Mouse (Mus musculus) forebrain, embryonic 11.5 days (tissue): ENCODE results near the gene Gtf2e1. TPM values are rescaled to one million over a fixed set of nuclear protein-coding genes. Genes with fewer than 3 reads are reported as not detected.

ENCODE experiments used
- ATAC-seq: fragments of 200-750 bp; cut with Nextera tagmentation; replicated peaks from 2 replicates; pipeline ENCODE4 v1.8.0; 2017; ENCODE audit warnings: moderate TSS enrichment; ENCODE audit not compliant: low FRiP score
- DNase-seq: peaks from one replicate; pipeline ENCODE4 v3.0.0-alpha.2; 2017; ENCODE audit warnings: low spot score
- H3K27ac ChIP-seq: fragments of 300-500 bp; sonication (generic); 2 replicates; pipeline ENCODE4 v1.5.1; 2014; ENCODE audit warnings: low read depth, low read length
- H3K27me3 ChIP-seq: fragments of 300-500 bp; sonication (generic); 2 replicates; pipeline ENCODE4 v1.6.1; 2014; ENCODE audit warnings: mild to moderate bottlenecking, low read length, mixed read lengths; ENCODE audit not compliant: control insufficient read depth, insufficient read depth
- H3K36me3 ChIP-seq: fragments of 300-500 bp; sonication (generic); 2 replicates; pipeline ENCODE4 v1.6.1; 2014; ENCODE audit warnings: mild to moderate bottlenecking, low read length, moderate library complexity, mixed read lengths; ENCODE audit not compliant: control insufficient read depth, insufficient read depth
- H3K4me1 ChIP-seq: fragments of 300-500 bp; sonication (generic); replicated peaks from 2 replicates; pipeline ENCODE4 v1.6.1; 2014; ENCODE audit warnings: low read length, mixed read lengths; ENCODE audit not compliant: control insufficient read depth, insufficient read depth
- H3K4me2 ChIP-seq: fragments of 300-500 bp; sonication (generic); 2 replicates; pipeline ENCODE4 v1.6.1; 2014; ENCODE audit warnings: low read depth, mild to moderate bottlenecking, low read length, moderate library complexity, mixed read lengths; ENCODE audit not compliant: severe bottlenecking
- H3K4me3 ChIP-seq: fragments of 300-500 bp; sonication (generic); 2 replicates; pipeline ENCODE4 v1.5.1; 2014; ENCODE audit warnings: low read depth, low read length
- H3K9ac ChIP-seq: fragments of 300-500 bp; sonication (generic); 2 replicates; pipeline ENCODE4 v1.6.1; 2014; ENCODE audit warnings: low read length
- H3K9me3 ChIP-seq: fragments of 300-500 bp; sonication (generic); 2 replicates; pipeline ENCODE4 v1.6.1; 2016; ENCODE audit warnings: low read length, mixed read lengths; ENCODE audit not compliant: control insufficient read depth
- WGBS: fragments of 180-500 bp; shearing (Covaris S2); extraction: QIAGEN DNeasy Blood & Tissue Kit; methylation state at CpG from one replicate; pipeline ENCODE4 v1.1.7; 2014; 5-methylcytosine and 5-hydroxymethylcytosine counted together
- polyA plus RNA-seq: library from polyadenylated mRNA; unstranded; fragments of >200 nt; fragmentation: Nextera tagmentation; extraction: Ambion mirVana; gene quantifications from 2 replicates; pipeline ENCODE4 v1.2.1, GENCODE M21; 2014

Gtf2e1 gene
- polyA plus RNA-seq, 1 experiment from 2014 or later: 56.5 TPM

DNA sequence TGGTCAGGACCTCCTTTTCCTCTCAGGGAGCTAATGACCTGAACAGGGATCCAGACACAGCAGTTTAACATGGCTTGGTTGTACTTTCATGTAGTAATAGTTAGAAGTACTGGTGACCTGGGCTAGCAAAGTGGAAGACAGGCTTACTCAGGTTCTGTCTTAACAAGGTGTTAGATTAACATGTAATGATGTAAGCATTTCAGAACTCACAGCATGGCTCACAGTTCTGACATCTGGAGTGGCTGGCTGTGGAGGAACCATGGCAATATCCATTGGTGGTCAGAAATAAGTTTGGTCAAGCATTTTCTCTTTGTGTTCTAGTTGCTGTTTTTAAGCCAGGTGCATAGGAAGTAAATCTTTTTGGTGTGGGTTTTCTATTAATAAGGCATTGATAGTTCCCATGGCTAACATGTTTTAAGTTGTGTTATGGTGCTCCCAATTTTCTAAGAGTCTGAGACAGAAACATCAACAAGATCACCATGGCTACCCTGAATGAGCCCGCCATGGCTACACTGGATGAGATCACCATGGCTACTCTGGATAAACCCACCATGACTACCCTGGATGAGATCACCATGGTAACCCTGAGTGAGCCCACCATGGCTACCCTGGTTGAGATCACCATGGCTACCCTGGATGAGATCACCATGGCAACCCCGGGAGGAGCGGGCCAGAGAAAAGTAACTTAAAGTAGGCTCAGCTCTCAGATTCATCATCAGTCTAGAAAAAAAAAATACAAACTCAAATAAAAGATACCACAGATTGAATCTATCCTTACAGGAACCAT is 52.6 kb downstream of the Gtf2e1 start:
- peak; percentile 75 for DNase-seq
- no peak overlapping the region for H3K27ac ChIP-seq
- 50% methylated on average over 3 of the region's 3 CpGs for WGBS
- H3K9ac ChIP-seq: no peak overlapping the region
- H3K9me3 ChIP-seq: no peaks in the 10 kb centered on the region
- no peaks in the 10 kb centered on the region for H3K36me3 ChIP-seq
- H3K27me3 ChIP-seq: no peaks in the 10 kb centered on the region
- peak; percentile 95 for ATAC-seq
- H3K4me3 ChIP-seq: no peak overlapping the region
- no peaks in the 10 kb centered on the region; the same call in 1 of the 2 replicates for H3K4me1 ChIP-seq
- no peak overlapping the region for H3K4me2 ChIP-seq

DNA sequence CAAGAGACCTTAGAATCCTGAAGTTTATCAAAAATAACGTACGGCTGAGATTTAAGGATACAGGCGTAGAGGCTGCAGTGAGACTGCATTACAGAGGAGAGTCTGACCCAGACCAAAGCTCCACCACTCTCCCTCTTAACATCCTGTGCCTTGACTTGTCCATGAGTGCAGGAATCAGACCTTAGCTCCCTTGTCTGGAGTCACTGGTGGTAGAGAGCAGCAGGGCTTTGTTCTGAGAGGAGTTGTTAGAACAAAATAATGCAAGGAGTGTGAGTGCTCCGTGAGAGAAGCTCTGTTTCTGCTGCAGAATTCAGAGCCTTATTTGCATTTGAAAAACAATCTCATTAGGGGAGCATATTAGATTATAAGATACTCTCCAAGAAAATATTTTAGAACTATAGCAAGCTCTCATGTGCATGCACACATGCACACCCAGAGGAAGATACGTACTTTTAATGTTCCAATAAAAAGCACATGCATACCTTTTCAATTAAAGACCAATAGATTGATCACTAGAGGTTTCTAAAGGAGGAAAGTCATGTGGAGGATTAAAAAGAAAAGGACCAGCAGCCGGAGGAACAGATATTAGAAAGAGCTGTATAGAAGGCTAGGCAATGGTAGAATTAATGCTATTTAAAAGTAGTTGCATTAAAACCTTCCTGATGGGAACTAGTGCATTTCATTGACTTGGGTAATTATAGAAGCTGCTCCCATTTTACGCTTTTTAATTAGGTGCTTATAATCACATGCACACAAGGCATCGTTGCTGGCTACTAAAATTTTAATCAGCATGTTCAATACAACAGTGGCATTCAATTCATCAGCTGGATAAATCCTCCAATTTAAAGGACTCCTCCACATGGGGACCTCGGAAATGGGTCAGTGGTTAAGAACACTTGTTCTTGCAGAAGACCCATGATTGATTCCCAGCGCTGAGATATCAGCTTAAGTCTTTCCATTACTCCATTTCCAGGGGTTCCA is 61.0 kb downstream of the Gtf2e1 start:
- no peaks in the 10 kb centered on the region for H3K27me3 ChIP-seq
- peak; percentile 71 for ATAC-seq
- H3K4me1 ChIP-seq: no peaks in the 10 kb centered on the region
- no peak overlapping the region for H3K4me2 ChIP-seq
- no peaks in the 10 kb centered on the region for H3K9me3 ChIP-seq
- WGBS: 43% methylated on average over 10 of the region's 10 CpGs
- no peaks in the 10 kb centered on the region for H3K36me3 ChIP-seq
- no peak overlapping the region for H3K4me3 ChIP-seq
- no peak overlapping the region for H3K9ac ChIP-seq
- H3K27ac ChIP-seq: peak overlapping the region; percentile 62
- DNase-seq: no peak

DNA sequence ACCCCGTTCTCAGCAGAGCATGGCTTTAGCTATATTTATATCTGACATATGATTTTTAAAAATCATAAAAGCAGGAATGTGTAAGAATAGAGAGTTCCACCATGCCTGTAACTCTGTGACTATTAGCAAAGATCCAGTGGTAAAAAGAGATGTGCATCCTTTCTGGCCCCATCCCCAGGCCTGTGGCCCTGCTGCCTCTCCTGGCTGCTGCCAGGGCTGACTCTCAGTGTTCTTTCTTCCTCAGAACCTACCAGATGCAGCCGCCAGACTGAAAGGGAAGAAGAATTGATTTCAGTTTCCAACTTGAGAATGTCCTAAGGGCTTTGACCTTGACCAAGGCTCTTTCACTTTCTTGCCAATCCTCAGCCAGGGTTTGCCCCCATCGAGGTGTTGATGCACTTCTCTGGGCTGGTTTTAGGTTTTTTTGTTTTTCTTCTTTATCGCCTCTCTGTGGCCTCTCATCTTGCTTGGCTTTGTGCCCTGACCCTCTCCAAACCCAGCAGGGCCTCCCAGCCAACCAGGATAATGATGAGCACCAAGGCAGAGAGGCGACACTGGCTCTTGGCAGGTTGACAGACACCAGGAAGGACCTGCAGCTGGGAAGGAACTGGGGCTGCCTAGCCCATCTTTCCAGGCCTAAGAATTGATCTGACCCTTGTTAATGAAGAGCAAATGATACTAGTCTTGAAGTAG is 66.8 kb downstream of the Gtf2e1 start:
- Histone ChIP-seq H3K4me1 (no peaks in the 10 kb centered on the region), H3K9me3 (no peaks in the 10 kb centered on the region), H3K4me2 (no peak overlapping the region), H3K36me3 (no peaks in the 10 kb centered on the region), H3K9ac (no peak overlapping the region), H3K27me3 (no peaks in the 10 kb centered on the region), H3K4me3 (no peak overlapping the region), H3K27ac (no peak overlapping the region)
- no peak for ATAC-seq
- DNase-seq: no peak
- WGBS: 67% methylated on average over 5 of the region's 5 CpGs

DNA sequence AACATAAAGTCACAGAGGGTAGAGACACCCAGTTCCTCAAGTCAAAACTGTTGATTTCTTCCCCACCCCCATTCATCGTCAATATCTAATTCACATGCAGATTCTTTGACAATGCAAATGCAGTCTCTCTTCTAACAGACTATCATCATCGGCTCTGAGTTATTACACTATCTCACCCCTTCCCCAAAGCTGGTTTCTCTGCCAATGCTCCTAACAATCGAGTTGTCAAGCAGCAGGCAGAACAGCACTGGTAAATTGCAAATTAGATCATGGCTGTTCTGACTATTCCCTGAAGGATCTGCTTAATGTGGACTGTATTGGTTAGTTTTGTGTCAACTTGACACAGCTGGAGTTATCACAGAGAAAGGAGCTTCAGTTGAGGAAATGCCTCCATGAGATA is 70.0 kb downstream of the Gtf2e1 start:
- ATAC-seq (no peak), DNase-seq (no peak)
- Histone ChIP-seq H3K4me2 (no peak overlapping the region), H3K36me3 (no peaks in the 10 kb centered on the region), H3K4me3 (no peak overlapping the region), H3K27me3 (no peaks in the 10 kb centered on the region), H3K9me3 (no peaks in the 10 kb centered on the region), H3K9ac (no peak overlapping the region), H3K4me1 (no peaks in the 10 kb centered on the region), H3K27ac (no peak overlapping the region)
- WGBS: 79% methylated on average over 3 of the region's 3 CpGs

DNA sequence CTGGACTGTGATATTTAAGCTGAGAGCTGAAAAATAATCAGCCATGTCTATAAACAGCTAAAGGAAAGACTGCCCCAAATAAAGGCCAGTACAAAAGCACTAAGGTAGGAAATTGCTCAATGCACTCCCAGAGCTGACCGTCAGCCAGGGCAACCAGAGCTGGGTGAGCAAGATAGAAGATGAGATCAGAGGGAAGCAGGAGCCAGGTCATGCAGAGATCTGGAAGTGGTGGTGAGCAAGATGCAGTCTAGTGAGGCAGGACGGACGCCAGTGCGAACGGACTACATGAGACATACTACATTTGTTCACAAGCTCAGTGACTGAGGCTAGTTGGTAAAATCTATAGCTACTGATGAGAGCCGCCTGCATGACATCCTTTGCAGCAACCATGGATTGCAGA is 75.6 kb downstream of the Gtf2e1 start:
- Histone ChIP-seq H3K4me3 (no peak overlapping the region), H3K9me3 (no peaks in the 10 kb centered on the region), H3K36me3 (no peaks in the 10 kb centered on the region), H3K27ac (no peak overlapping the region), H3K4me1 (no peaks in the 10 kb centered on the region), H3K27me3 (no peaks in the 10 kb centered on the region), H3K4me2 (no peak overlapping the region), H3K9ac (no peak overlapping the region)
- ATAC-seq (no peak), DNase-seq (no peak)
- WGBS: 91% methylated on average over 6 of the region's 6 CpGs

DNA sequence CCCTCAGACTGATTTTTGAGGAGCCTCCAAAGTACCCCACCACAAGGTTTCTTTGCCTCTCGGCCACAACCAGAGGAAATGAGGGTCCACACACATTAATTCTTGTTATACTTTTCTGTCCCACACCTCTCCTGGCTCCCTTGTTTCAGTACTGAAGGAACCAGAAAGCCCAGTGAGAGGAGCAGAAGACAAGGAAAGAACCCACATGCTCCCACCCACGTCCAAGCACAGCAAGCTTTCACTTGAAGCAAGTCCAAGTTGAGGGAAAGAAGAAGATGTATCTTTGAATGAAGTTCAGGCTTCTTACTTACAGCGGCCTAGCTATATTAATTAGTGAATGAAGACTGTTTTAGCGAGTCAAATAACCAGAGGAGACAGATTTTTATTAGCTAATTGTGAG is 76.7 kb downstream of the Gtf2e1 start:
- H3K4me3 ChIP-seq: no peak overlapping the region
- H3K9me3 ChIP-seq: no peaks in the 10 kb centered on the region
- no peak overlapping the region for H3K4me2 ChIP-seq
- DNase-seq (no peak), ATAC-seq (no peak)
- H3K27me3 ChIP-seq: no peaks in the 10 kb centered on the region
- no peak overlapping the region for H3K27ac ChIP-seq
- 82% methylated on average over 4 of the region's 4 CpGs for WGBS
- H3K9ac ChIP-seq: no peak overlapping the region
- no peaks in the 10 kb centered on the region for H3K36me3 ChIP-seq
- no peaks in the 10 kb centered on the region for H3K4me1 ChIP-seq

DNA sequence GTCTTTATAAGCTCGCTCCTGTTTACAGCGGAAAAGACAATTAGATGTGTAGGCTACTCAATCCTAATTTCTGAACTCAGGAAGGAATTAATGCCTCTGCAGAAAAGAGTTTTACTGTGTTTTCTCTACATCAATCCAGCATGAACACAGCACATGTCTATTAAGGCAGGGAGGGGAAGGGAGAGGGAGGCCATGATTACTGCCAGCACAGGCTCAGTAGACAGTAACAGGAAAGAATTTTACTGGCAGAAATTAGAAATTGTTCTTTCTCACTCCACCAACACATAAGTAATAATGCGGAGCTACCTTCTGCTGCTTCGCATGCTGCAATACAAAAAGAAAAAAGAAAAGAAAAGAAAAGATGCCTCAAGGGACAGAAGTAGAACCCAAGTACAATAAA is 78.0 kb downstream of the Gtf2e1 start:
- no peak for ATAC-seq
- H3K9ac ChIP-seq: no peak overlapping the region

More for the DNA sequence above, 78.0 kb downstream of the Gtf2e1 start:
- Histone ChIP-seq H3K4me3 (no peak overlapping the region), H3K9me3 (no peaks in the 10 kb centered on the region), H3K36me3 (no peaks in the 10 kb centered on the region), H3K27ac (no peak overlapping the region), H3K4me1 (no peaks in the 10 kb centered on the region), H3K27me3 (no peaks in the 10 kb centered on the region), H3K4me2 (no peak overlapping the region)
- WGBS: 91% methylated on average over 4 of the region's 4 CpGs
- DNase-seq: no peak
